Mouse (Mus musculus) megakaryocyte, embryonic 14.5 days (primary cell): ENCODE measurements around the gene Gm3183. TPM values are rescaled to one million over a fixed set of nuclear protein-coding genes. Genes with fewer than 3 reads are reported as not detected.
"Not testable (repeated sequence)": the region's sequence is repeated elsewhere in the genome, so short reads cannot be mapped to it uniquely, and the experiment has no call there.

Source experiments
- H3K27me3 ChIP-seq: replicated peaks from 2 replicates; pipeline ENCODE3; 2012; ENCODE audit warnings: inconsistent platforms
- H3K36me3 ChIP-seq: replicated peaks from 2 replicates; pipeline ENCODE3; 2012; ENCODE audit warnings: low read length, inconsistent platforms, mixed read lengths
- H3K4me1 ChIP-seq: 2 replicates; pipeline ENCODE4 v1.6.1; 2012; ENCODE audit warnings: inconsistent platforms
- H3K4me3 ChIP-seq: replicated peaks from 2 replicates; pipeline ENCODE3; 2012; ENCODE audit warnings: moderate library complexity, mild to moderate bottlenecking, inconsistent platforms
- H3K9me3 ChIP-seq: 2 replicates; pipeline ENCODE4 v1.6.1; 2012; ENCODE audit warnings: inconsistent platforms
- polyA plus RNA-seq: library from polyadenylated mRNA; stranded (reverse); fragments of >175 nt; gene quantifications from 2 replicates; pipeline ENCODE4 v1.2.3, GENCODE M21; 2012; ENCODE audit warnings: low replicate concordance; ENCODE audit not compliant: insufficient read depth

Gene Gm3183
- not detected in 2 replicates for polyA plus RNA-seq

GRCm38 (mm10) chr5:94865136-94865535, at the start of gene Gm3183:
Gene Gm3183 (plus strand): TSS chr5:94865436.
- H3K9me3 ChIP-seq, H3K27me3 ChIP-seq, H3K4me3 ChIP-seq, H3K36me3 ChIP-seq, H3K4me1 ChIP-seq: not testable (repeated sequence)

Other genes starting within 250 kb of the Gm3183 start
- gene Gm3147, start 249.1 kb upstream of the Gm3183 start, polyA plus RNA-seq: not detected in 2 replicates
- not detected in 2 replicates for gene Gm6509, start 241.5 kb upstream of the Gm3183 start, polyA plus RNA-seq
- not detected in 2 replicates for gene Gm6205, start 217.1 kb upstream of the Gm3183 start, polyA plus RNA-seq
- gene Gm6367, start 123.2 kb downstream of the Gm3183 start, polyA plus RNA-seq: not detected in 2 replicates
- gene Gm7942, start 241.5 kb downstream of the Gm3183 start, polyA plus RNA-seq: not detected in 2 replicates